Mouse (Mus musculus) layer of hippocampus, postnatal 25 days (tissue): ENCODE measurements around the gene Per2. TPM values are rescaled to one million over a fixed set of nuclear protein-coding genes. Genes with fewer than 3 reads are reported as not detected.

Source experiments
- DNase-seq, 2 experiments: peaks; one replicate each; pipeline ENCODE4 v3.0.0; 2022; ENCODE audit warnings: mixed read lengths in 2 of 2, low spot score in 1 of 2; ENCODE audit errors: extremely low spot score in 1 of 2
- total RNA-seq, 2 experiments: library from RNA; stranded (reverse); gene quantifications; 2 replicates each; pipeline ENCODE4 v1.2.3; 2021

The Per2 gene
- total RNA-seq, 2 experiments from 2014 or later = 21.5 to 23.8 TPM

GRCm38 (mm10) chr1:91436380-91437082 is 22.6 kb downstream of the Per2 start:
- DNase-seq = peak in 1 of 2 experiments; percentile 39

DNA sequence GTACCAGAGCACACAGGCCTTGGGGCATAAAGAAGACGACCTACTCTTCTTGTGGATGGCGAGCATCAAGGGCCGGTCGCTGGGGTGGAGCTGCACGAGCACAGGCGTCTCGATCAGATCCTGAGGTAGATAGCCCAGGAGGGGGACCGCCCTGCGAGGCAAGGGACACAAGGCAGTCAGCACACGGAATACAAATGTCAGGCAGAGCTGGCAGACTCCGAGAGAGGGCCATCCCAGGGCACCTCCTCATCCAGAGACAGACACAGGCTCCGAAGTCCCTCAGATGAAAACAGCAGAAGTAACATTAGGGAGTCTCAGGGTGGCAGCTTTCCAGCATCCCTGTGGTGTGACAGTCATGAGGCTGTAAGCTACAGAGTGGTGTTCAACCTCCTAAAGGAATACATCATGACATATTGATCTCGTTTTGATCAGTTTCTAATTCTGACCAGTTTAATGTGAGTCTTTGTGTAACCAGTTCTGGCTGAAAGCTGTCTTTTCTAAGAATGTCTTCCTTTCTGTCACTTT is 23.5 kb downstream of the Per2 start:
- no peak for DNase-seq

DNA sequence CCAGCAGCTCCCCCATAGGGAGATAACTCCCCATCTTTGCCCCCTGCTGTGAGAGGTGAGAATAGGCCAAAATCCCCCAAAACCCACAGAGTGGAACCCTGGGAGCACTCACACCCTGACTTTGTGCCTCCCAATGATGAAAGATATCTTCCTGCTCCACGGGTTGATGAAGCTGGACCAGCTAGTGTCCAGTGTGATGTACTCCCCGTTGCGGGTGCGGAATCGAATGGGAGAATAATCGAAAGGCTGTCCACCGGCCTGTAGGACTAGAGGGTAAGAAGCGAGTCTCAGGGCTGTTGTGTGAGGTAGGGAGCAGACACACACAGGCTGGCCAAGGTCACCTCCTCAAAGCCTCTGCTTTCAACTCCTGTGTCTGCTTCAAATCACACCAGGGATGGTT is 24.2 kb downstream of the Per2 start:
- DNase-seq = no peak

DNA sequence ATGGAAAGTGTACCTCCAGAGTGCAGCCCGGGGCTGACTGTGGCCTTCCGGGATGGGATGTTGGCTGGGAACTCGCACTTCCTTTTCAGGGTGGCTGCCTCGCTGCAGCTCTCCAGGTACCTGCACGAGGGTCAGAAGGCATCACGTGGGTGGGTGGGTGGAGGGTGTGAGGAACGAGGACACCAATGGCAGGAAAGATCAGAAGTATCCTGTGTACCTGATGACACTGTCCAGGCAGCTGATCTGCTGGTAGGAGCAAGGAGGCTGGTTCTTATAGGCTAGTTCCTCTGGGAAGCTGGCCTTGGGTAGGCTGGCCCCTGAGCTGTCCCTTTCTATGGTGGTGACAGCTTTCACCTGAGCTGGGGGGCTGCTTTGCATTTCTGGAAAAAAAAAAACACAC is 28.4 kb downstream of the Per2 start:
- no peak for DNase-seq

GRCm38 (mm10) chr1:91429212-91429611 is 29.9 kb downstream of the Per2 start:
- DNase-seq = no peak

DNA sequence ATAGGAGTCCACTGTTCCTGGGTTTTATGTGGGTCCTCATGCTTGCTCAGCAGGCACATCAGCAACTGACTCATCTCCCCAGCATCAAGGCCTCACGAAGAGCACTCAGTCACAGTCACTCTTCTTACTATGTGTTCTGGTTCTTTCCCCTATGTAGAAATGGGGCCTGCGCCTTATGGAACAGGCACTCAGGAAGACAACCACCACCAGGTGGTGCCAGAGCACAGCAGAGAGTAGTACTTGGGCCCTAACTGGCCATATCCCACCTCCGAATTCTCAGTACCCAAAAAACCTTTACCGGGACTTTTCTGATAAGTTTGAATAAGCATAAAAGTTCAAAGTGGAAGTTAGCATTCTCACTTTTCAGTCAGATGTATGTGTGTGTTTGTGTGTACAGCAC is 30.5 kb downstream of the Per2 start:
- DNase-seq = peak; percentile 56 to 93

- no peak for DNase-seq
Measured at GRCm38 (mm10) chr1:91426397-91426796, 32.7 kb downstream of the Per2 start.

DNA sequence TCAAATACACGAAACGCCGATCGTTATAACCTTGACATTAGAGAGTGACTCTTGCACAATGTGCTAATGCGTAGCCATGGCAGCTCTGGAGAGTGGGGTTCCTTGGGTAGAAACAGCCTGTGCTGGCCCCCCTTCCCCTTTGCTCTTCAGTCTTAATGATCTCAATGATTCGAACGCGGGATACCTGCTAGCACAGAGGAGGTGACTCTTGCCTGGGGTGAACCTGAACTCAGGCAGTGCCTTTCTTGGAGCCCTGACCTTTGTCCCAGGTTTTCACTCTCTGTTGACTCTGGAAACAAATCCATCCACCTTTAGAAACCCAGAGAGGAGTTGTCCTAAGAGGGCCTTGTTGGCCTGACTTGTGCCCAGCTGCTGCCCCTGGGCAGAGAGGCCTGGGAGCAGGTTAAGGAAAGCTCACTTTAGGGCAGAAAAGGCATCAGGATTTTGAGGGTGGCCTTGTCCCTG is 38.5 kb downstream of the Per2 start:
- no peak for DNase-seq

- DNase-seq = no peak
Measured at GRCm38 (mm10) chr1:91419862-91420600, 39.1 kb downstream of the Per2 start.

DNA sequence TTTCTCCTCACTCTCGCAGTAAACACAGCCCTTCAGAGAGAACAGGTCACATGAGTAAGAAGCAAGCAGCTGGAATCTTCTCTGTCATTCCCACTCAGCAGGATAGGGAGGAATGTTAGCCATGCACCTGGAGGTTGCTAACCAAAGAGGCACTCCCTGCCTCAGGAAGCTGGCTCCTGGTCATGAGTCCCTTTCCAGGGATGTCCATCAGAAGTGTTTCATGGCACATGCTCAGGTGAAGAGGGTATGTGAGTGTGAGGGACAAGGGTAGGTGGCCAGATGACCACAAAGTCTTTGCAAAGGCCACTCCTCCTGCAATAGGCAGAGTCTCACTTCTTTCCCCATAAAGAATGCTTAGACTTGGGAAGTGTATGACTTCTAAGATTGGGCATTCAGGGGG is 41.1 kb downstream of the Per2 start:
- DNase-seq = no peak

DNA sequence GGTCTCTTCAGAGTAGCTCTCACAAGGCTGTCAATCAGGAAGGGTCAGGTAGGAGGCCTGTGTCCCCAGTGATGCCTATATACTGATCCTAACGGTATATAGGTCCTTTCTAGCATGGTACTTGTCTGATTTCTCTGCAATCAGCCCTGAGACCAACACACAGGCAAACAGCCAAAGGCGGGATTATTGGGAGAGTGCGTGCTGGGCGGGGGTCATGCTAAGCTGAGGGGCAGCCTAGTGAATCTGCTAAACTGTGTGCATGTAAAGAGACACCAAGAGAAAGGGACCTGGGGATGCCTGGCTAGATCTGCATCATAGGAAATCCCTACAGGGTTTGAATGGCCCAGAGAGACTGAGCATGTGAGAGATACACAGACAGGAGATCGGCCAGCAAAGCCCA is 43.8 kb downstream of the Per2 start:
- no peak for DNase-seq

- DNase-seq = no peak
Measured at GRCm38 (mm10) chr1:91414903-91415302, 44.2 kb downstream of the Per2 start.

DNA sequence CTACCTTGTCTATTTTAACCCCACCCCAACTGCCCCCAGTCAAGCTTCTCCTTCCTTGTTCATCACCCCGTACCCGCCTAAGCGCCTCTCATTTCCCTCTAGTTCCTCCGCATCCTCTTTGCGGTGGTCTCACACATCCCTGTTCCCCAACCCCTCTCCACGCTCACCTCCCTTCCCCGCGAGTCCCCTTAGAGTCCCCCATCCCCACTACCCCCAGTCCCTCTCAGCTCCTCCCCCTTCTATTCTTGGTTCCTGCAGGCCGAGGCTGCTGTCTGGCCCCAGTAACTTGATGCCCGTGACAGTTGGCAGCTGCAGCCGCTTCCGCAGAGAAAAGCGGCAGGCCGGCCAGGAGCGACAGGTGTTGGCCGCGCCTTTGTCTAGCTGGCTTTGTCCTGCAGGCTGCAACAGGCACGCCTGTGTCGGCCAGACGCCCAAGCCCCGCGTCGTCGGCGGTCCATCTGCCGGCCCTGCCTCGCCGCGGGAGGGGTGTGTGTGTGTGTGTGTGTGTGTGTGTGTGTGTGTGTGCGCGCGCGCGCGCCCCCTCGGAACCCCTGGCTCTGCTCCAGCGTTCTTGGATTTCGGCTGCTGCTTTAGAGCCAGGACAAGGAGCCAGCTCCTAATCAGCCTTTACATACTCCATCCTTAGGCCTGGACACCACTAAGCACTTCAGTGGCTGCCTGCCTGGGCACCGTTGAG is 45.1 kb downstream of the Per2 start, which contains the start of gene Hes6:
Gene Hes6, minus strand, starts transcription at position 141 of the 697 bp plus-strand sequence.
- peak; percentile 45 to 60 for DNase-seq

- DNase-seq = no peak
Measured at GRCm38 (mm10) chr1:91413536-91413897, 45.6 kb downstream of the Per2 start.

DNA sequence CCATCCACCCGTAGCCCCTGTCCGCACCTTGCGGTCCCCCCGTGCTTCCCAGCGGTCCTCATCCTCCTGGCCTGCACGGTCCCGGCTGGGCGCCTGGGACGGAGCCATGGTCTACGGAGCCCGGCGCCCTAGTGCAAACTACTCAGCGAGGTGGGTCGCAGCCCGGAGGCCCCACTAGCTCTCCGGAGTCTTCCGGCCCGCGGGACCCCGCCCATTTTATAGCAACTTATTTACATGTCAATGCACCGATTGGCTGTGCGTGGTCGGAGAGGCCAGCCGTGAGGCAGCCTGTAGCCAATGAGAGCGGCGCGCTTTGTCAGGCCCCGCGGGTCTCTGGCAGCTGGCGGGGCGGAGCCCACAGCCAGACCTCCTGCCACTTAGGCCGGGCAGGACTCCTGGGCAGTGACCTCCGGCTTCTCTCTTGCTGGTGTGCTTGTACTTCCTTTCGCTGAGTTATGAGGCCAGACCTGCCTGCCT is 46.1 kb downstream of the Per2 start:
- DNase-seq = peak; percentile 73 to 81

- no peak for DNase-seq
Measured at GRCm38 (mm10) chr1:91412286-91413029, 46.7 kb downstream of the Per2 start.

- no peak for DNase-seq
Measured at GRCm38 (mm10) chr1:91411631-91412285, 47.4 kb downstream of the Per2 start.

GRCm38 (mm10) chr1:91407819-91408218 is 51.3 kb downstream of the Per2 start:
- no peak for DNase-seq

- DNase-seq = no peak
Measured at GRCm38 (mm10) chr1:91405406-91406169, 53.5 kb downstream of the Per2 start.
